Mouse (Mus musculus) embryonic facial prominence, embryonic 13.5 days (tissue): ENCODE data around the gene Abca2. TPM values are rescaled to one million over a fixed set of nuclear protein-coding genes. Genes with fewer than 3 reads are reported as not detected.

Source experiments
- ATAC-seq: fragments of 200-750 bp; cut with Nextera tagmentation; 2 replicates; pipeline ENCODE4 v1.8.0; 2017; ENCODE audit warnings: low read depth; ENCODE audit not compliant: insufficient number of reproducible peaks, insufficient read depth, low FRiP score, low TSS enrichment
- H3K27ac ChIP-seq: fragments of 300-500 bp; sonication (generic); 2 replicates; pipeline ENCODE4 v1.5.1; 2015; ENCODE audit warnings: moderate library complexity, mild to moderate bottlenecking, inconsistent platforms
- H3K27me3 ChIP-seq: fragments of 300-500 bp; sonication (generic); 2 replicates; pipeline ENCODE4 v1.6.1; 2015; ENCODE audit warnings: mild to moderate bottlenecking, inconsistent platforms
- H3K36me3 ChIP-seq: fragments of 300-500 bp; sonication (generic); 2 replicates; pipeline ENCODE4 v1.6.1; 2015; ENCODE audit warnings: mild to moderate bottlenecking, inconsistent platforms
- H3K4me1 ChIP-seq: fragments of 300-500 bp; sonication (generic); 2 replicates; pipeline ENCODE4 v1.6.1; 2015; ENCODE audit warnings: inconsistent platforms
- H3K4me2 ChIP-seq: fragments of 300-500 bp; sonication (generic); 2 replicates; pipeline ENCODE4 v1.6.1; 2015; ENCODE audit warnings: moderate library complexity, mild to moderate bottlenecking, inconsistent platforms
- H3K4me3 ChIP-seq: fragments of 300-500 bp; sonication (generic); 2 replicates; pipeline ENCODE4 v1.5.1; 2015; ENCODE audit warnings: mild to moderate bottlenecking, inconsistent platforms
- H3K9ac ChIP-seq: fragments of 300-500 bp; sonication (generic); 2 replicates; pipeline ENCODE4 v1.6.1; 2015; ENCODE audit warnings: mild to moderate bottlenecking, inconsistent platforms
- H3K9me3 ChIP-seq: fragments of 300-500 bp; sonication (generic); 2 replicates; pipeline ENCODE4 v1.6.1; 2016; ENCODE audit warnings: inconsistent platforms
- WGBS: fragments of 180-500 bp; shearing (Covaris S2); methylation state at CpG from one replicate; pipeline ENCODE4 v1.1.7; 2015; ENCODE audit warnings: mixed read lengths; 5-methylcytosine and 5-hydroxymethylcytosine counted together
- microRNA-seq: library from miRNA; unstranded; fragments of <30 nt; microRNA quantifications from one replicate; pipeline ENCODE4, GENCODE M21; 2016
- polyA plus RNA-seq: library from polyadenylated mRNA; unstranded; fragments of >200 nt; fragmentation: Nextera tagmentation; extraction: Ambion mirVana; gene quantifications from 2 replicates; pipeline ENCODE4 v1.2.1, GENCODE M21; 2015

Abca2 gene
- polyA plus RNA-seq, 1 experiment from 2014 or later: 2.9 TPM

DNA sequence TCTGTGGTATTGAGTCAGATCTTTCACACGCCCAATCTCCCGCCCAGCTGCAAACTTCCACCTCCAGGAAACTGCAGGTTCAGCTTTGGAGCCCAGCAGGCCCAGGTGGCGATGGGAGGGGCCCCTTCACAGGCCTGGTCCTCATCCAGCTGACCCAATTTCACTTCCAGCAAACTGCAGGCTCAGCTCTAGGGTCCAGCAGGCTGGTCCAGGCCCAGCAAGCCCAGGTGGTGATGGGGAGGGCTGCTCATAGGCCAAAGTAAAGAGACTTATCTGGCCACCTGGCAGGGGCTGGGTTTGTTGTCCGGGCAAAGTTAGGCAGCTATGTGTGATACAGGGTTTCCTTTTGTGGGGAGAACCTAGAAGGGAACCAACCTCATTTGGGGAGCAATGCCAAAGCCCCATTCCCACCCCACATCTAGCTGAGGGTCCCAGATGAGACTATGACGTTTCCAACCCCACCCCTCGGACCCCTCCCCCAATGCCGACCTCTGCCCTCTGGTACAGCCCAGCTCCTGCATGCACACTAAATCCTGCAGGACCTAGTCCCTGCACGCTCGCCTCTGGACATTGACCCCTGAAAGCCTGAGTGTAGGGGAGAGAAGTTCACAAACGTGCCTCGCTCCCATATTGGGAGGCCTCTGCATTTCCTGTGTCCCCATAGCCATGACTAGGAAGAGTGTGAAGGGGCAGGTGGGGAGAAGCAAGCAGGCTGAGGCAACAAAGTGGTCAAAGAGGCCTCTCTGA lies 56.6 kb downstream of the Abca2 start:
- Histone ChIP-seq H3K4me3 (no peak overlapping the region), H3K27ac (no peak overlapping the region), H3K36me3 (no peaks in the 10 kb centered on the region), H3K9me3 (no peaks in the 10 kb centered on the region), H3K9ac (no peak overlapping the region), H3K4me2 (no peak overlapping the region), H3K4me1 (no peaks in the 10 kb centered on the region), H3K27me3 (no peaks in the 10 kb centered on the region; the same call in 1 of the 2 replicates)
- no peak for ATAC-seq
- WGBS: 64% methylated on average over 11 of the region's 11 CpGs

DNA sequence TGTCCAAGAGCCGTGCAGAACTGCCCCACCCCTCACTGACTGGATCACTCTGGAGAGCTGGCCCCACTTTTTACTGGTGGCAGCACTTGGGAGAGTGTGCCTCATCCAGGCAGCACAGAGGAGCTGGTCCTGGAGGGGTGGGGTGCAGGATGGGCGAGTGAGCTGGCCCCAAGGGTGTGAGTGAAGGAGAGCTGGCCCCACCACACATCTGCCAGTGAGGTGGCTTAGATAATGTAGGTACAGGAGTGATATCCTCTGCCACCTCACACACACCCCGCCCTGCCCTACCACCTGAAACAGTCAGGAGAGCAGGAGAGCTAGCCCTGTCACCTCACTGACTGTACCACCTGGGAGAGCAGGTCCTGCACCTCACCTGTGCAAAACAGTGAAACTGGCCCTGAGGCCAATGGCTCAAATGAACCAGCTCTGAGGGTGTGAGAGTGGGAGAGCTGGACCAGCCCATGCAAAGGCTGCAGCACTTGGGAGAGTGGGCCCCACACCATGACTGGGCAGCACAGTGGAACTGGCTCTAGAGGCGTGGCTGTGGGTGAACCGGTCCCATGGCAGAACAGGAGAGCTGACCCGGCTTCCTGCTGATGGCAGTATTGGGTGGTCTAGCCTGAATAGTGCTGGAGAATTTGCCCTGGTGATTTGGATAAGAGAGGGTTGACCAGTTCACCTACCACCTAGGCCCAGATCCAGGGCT lies 59.6 kb downstream of the Abca2 start:
- Histone ChIP-seq H3K27me3 (no peaks in the 10 kb centered on the region), H3K4me2 (no peak overlapping the region), H3K36me3 (no peaks in the 10 kb centered on the region), H3K27ac (no peak overlapping the region), H3K4me1 (no peaks in the 10 kb centered on the region), H3K9me3 (no peaks in the 10 kb centered on the region), H3K4me3 (no peak overlapping the region), H3K9ac (0 out of 2 replicates have a peak overlapping the region, but pooled peaks have one; percentile 40)
- ATAC-seq: no peak
- WGBS: 68% methylated on average over 6 of the region's 6 CpGs

DNA sequence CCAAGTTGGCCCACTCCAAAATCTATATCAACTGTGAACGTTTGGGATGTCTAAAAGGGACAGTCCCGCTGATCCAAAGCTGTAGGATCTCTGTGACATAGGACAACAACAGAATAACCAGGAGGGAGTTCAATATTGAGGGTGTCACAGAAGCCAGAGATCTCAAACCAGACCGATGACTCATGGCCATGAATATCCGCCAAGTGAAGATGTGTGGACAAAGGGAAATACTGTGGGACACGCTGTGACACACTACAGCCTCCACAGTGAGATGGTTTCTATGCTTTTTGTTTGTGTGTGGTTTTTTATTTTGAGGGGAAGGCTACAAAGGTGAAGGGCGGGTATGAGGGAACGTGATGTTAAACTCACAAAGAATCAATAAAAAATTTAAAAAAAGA lies 60.2 kb downstream of the Abca2 start:
- H3K4me2 ChIP-seq: no peak overlapping the region
- H3K27ac ChIP-seq: no peak overlapping the region
- no peaks in the 10 kb centered on the region for H3K4me1 ChIP-seq
- WGBS: 77% methylated on average over 7 of the region's 7 CpGs
- H3K4me3 ChIP-seq: no peak overlapping the region
- no peaks in the 10 kb centered on the region for H3K9me3 ChIP-seq
- no peak for ATAC-seq
- no peak overlapping the region for H3K9ac ChIP-seq
- H3K27me3 ChIP-seq: no peaks in the 10 kb centered on the region
- no peaks in the 10 kb centered on the region for H3K36me3 ChIP-seq

DNA sequence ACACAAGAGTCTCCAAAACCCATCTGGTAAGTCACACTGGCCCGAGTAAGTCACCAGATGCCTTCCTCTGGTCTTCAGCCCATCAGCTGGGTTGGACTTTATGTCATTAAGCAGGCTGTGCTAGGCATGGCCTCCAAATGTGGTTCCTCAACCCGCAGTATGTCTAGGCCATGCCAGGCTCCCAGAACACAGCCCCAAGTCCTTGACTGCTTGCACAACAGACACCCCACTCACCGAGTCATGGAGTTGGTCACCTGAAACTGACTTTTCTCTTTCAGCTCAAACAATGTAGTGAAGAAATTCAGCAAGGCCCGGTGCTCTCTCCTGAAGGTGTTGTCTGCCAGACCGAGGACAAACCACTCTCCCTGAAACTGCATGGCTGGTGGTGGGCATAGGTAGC lies 64.5 kb downstream of the Abca2 start:
- H3K9ac ChIP-seq: no peak overlapping the region
- H3K4me1 ChIP-seq: 0 out of 2 replicates have a peak, but pooled peaks cover 3% of the 10 kb centered on the region
- no peak overlapping the region for H3K4me2 ChIP-seq
- H3K4me3 ChIP-seq: no peak overlapping the region
- no peak overlapping the region for H3K27ac ChIP-seq
- 77% methylated on average over 5 of the region's 5 CpGs for WGBS
- H3K27me3 ChIP-seq: no peaks in the 10 kb centered on the region
- no peaks in the 10 kb centered on the region for H3K36me3 ChIP-seq
- no peak for ATAC-seq
- no peaks in the 10 kb centered on the region for H3K9me3 ChIP-seq

DNA sequence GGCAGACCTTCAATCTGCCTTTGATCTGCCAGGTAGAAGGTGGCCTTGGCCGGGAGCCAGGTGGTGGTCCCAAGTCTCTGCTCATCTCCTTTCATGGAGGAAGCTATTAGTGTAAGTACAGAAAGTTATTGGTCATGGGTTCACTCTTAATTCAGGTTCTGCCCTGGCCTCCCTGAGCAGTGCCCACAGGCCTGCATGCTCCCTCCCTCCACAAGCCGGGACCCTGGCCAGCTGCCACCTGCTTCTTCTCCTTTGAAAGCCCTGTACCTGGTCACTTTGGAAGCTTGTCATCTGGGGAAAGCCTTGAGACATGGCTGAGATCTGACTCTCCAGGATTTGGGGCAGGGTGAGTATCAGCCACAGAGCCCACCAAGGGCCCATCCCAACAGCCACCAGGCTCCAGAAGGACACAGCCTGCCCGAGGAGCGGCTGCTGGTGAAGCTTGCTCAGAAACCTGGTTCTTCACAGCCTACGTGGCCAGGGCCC lies 65.0 kb downstream of the Abca2 start, which contains the start of gene Lcn12:
Lcn12 (minus strand) TSS at position 436 of the 486 bp plus-strand sequence.
- Histone ChIP-seq H3K4me2 (no peak within 1 kb of the TSS), H3K27me3 (no peaks in the 10 kb centered on the region), H3K4me1 (0 out of 2 replicates have a peak, but pooled peaks cover 6% of the 10 kb centered on the region), H3K9me3 (no peaks in the 10 kb centered on the region), H3K9ac (no peak within 1 kb of the TSS), H3K36me3 (no peaks in the 10 kb centered on the region), H3K27ac (no peak within 1 kb of the TSS), H3K4me3 (no peak within 1 kb of the TSS)
- 85% methylated on average over 5 of the region's 5 CpGs for WGBS
- ATAC-seq: no peak

DNA sequence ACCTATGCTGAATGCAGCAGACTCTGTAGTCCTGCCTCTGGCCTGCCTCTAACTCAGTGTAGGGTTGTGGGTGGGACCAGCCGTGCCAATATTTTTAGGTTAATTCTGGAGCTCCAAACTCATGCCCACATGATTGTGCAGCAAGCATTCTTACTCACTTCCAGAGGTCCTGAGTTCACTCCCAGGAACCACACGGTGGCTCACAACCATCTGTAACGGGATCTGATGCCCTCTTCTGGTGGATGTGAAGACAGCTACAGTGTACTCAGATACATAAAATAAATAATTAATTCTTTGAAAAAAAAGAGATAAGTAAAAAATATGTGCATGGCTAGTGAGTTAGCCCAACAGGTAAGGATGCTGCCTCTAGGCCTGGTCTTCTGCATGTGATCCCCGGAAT lies 68.0 kb downstream of the Abca2 start:
- Histone ChIP-seq H3K4me3 (no peak overlapping the region), H3K4me2 (no peak overlapping the region), H3K36me3 (no peaks in the 10 kb centered on the region), H3K27me3 (no peaks in the 10 kb centered on the region), H3K9me3 (no peaks in the 10 kb centered on the region), H3K27ac (no peak overlapping the region), H3K4me1 (peaks cover 12% of the 10 kb centered on the region), H3K9ac (no peak overlapping the region)
- whole genome bisulfite sequencing: 39% methylated on average over 4 of the region's 4 CpGs
- no peak for ATAC-seq

Small RNAs within 50 kb of the gene (microRNA-seq; reads per million reads assigned to microRNA genes)
- gene Mir3087: not detected

Other genes with a start within 250 kb of the Abca2 start
- gene Nrarp, start 247.9 kb upstream of the Abca2 start, polyA plus RNA-seq: 15.0 and 16.7 TPM in 2 replicates
- 5.1 and 6.1 TPM in 2 replicates for gene Tor4a, start 231.8 kb upstream of the Abca2 start, polyA plus RNA-seq
- gene Nelfb, start 217.2 kb upstream of the Abca2 start, polyA plus RNA-seq: 110 and 114 TPM in 2 replicates
- gene Stpg3, start 214.1 kb upstream of the Abca2 start, polyA plus RNA-seq: 0.15 TPM in 1 of 2 replicates, not detected in the other
- gene Fam166a, start 210.0 kb upstream of the Abca2 start, polyA plus RNA-seq: not detected in 2 replicates
- 409 and 438 TPM in 2 replicates for gene Tubb4b, start 204.0 kb upstream of the Abca2 start, polyA plus RNA-seq
- not detected in 2 replicates for gene Slc34a3, start 194.3 kb upstream of the Abca2 start, polyA plus RNA-seq
- gene Rnf224, start 191.9 kb upstream of the Abca2 start, polyA plus RNA-seq: not detected in 2 replicates
- 10.8 and 11.3 TPM in 2 replicates for gene Rnf208, start 186.4 kb upstream of the Abca2 start, polyA plus RNA-seq
- gene Cysrt1, start 186.3 kb upstream of the Abca2 start, polyA plus RNA-seq: 0.81 TPM in 1 of 2 replicates, not detected in the other
- gene AL732309.1, start 181.8 kb upstream of the Abca2 start, polyA plus RNA-seq: 6.9 and 7.9 TPM in 2 replicates
- gene Tmem203, start 173.3 kb upstream of the Abca2 start, polyA plus RNA-seq: 24.5 and 25.3 TPM in 2 replicates
- 7.5 and 8.2 TPM in 2 replicates for gene Tprn, start 166.1 kb upstream of the Abca2 start, polyA plus RNA-seq
- gene Ssna1, start 156.3 kb upstream of the Abca2 start, polyA plus RNA-seq: 231 and 246 TPM in 2 replicates
- gene Anapc2, start 156.2 kb upstream of the Abca2 start, polyA plus RNA-seq: 137 and 143 TPM in 2 replicates
- not detected in 2 replicates for gene Tmem210, start 140.6 kb upstream of the Abca2 start, polyA plus RNA-seq
- 0.22 TPM in 2 replicates for gene Lrrc26, start 138.8 kb upstream of the Abca2 start, polyA plus RNA-seq
- gene Grin1, start 109.5 kb upstream of the Abca2 start, polyA plus RNA-seq: 0.38 and 1.2 TPM in 2 replicates
- 61.1 and 79.4 TPM in 2 replicates for gene Man1b1, start 96.4 kb upstream of the Abca2 start, polyA plus RNA-seq
- 23.0 and 25.5 TPM in 2 replicates for gene Dpp7, start 72.3 kb upstream of the Abca2 start, polyA plus RNA-seq
- 9.9 and 14.9 TPM in 2 replicates for gene Uap1l1, start 63.0 kb upstream of the Abca2 start, polyA plus RNA-seq
- 38.9 and 47.9 TPM in 2 replicates for gene Sapcd2, start 56.4 kb upstream of the Abca2 start, polyA plus RNA-seq
- 0.87 and 1.1 TPM in 2 replicates for gene Entpd2, start 32.8 kb upstream of the Abca2 start, polyA plus RNA-seq
- gene Npdc1, start 29.4 kb upstream of the Abca2 start, polyA plus RNA-seq: 42.5 and 48.9 TPM in 2 replicates
- 0.12 and 0.17 TPM in 2 replicates for gene Fut7, start 5.4 kb upstream of the Abca2 start, polyA plus RNA-seq
- gene Clic3, start 28.1 kb downstream of the Abca2 start, polyA plus RNA-seq: 5.0 and 7.2 TPM in 2 replicates
- gene Paxx, start 32.4 kb downstream of the Abca2 start, polyA plus RNA-seq: 29.4 and 35.9 TPM in 2 replicates
- gene Ptgds, start 41.3 kb downstream of the Abca2 start, polyA plus RNA-seq: 1.3 and 2.8 TPM in 2 replicates
- gene Lcn12, start 65.2 kb downstream of the Abca2 start, polyA plus RNA-seq: not detected in 2 replicates
- gene Fbxw5, start 72.0 kb downstream of the Abca2 start, polyA plus RNA-seq: 75.1 and 81.1 TPM in 2 replicates
- 5.8 and 6.2 TPM in 2 replicates for gene C8g, start 73.0 kb downstream of the Abca2 start, polyA plus RNA-seq
- 31.4 and 35.4 TPM in 2 replicates for gene Traf2, start 118.2 kb downstream of the Abca2 start, polyA plus RNA-seq
- gene Edf1, start 129.1 kb downstream of the Abca2 start, polyA plus RNA-seq: 335 and 341 TPM in 2 replicates
- gene Mamdc4, start 146.1 kb downstream of the Abca2 start, polyA plus RNA-seq: 4.3 and 7.2 TPM in 2 replicates
- 169 and 174 TPM in 2 replicates for gene Phpt1, start 146.5 kb downstream of the Abca2 start, polyA plus RNA-seq
- 0.39 and 0.62 TPM in 2 replicates for gene Ajm1, start 153.1 kb downstream of the Abca2 start, polyA plus RNA-seq
- 80.3 and 81.9 TPM in 2 replicates for gene Rabl6, start 179.8 kb downstream of the Abca2 start, polyA plus RNA-seq
- 0.31 and 0.34 TPM in 2 replicates for gene Ccdc183, start 189.0 kb downstream of the Abca2 start, polyA plus RNA-seq
- gene Tmem141, start 193.3 kb downstream of the Abca2 start, polyA plus RNA-seq: 23.5 and 24.8 TPM in 2 replicates
- gene Fcna, start 199.3 kb downstream of the Abca2 start, polyA plus RNA-seq: 0.59 and 2.1 TPM in 2 replicates
- not detected in 2 replicates for gene Lcn8, start 224.4 kb downstream of the Abca2 start, polyA plus RNA-seq
- not detected in 2 replicates for gene Lcn5, start 229.2 kb downstream of the Abca2 start, polyA plus RNA-seq
- not detected in 2 replicates for gene Lcn6, start 248.1 kb downstream of the Abca2 start, polyA plus RNA-seq